Mouse (Mus musculus): Measurements from ENCODE around the gene Mybpc2. TPM values are rescaled to one million over a fixed set of nuclear protein-coding genes. Genes with fewer than 3 reads are reported as not detected.

Gene Mybpc2
- polyA plus RNA-seq, 2 experiments, result 0.03 to 0.15 TPM

DNA sequence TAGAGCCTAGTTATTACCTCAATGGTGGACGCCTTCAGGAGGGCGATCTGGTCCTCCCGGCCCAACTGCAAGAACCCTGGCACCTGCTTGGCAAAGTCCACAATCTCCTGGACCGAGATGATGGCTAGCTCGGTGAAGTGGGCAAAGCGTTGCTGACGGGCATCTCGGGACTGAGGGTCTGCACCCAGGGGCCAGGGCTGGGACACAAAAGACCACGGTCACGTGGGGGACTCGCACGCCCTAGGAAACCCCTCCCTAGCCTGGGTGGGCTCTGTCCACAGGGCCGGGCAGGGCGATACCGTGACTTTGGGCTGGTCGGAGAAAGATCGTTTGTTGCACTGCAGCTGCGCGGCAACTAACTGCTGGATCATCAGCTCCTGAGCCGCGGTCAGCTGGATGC, 26.8 kb upstream of the Mybpc2 start:
- Histone ChIP-seq H3K4me1 (ENCODE audit: control insufficient read depth, insufficient read depth, low read length) (peaks cover 12% of the 10 kb centered on the region), H3K4me3 (replicated peaks; ENCODE audit: low read length) (no peak overlapping the region), H3K9me3 (ENCODE audit: control insufficient read depth, low read length) (no peaks in the 10 kb centered on the region), H3K27me3 (ENCODE audit: control insufficient read depth, insufficient read depth, low read length) (no peaks in the 10 kb centered on the region), H3K36me3 (ENCODE audit: control insufficient read depth, insufficient read depth, low read length) (peaks cover 27% of the 10 kb centered on the region), H3K9ac (ENCODE audit: low read depth, low read length, severe bottlenecking) (no peak overlapping the region), H3K4me2 (replicated peaks; ENCODE audit: low read depth, low read length, severe bottlenecking) (no peak overlapping the region), H3K27ac (replicated peaks; ENCODE audit: low read depth, low read length) (no peak overlapping the region)
- ATAC-seq (ENCODE audit: low FRiP score, low read depth) (no peak), DNase-seq (ENCODE audit: low spot score) (no peak)
- no peak for TF ChIP-seq POLR2A (IDR thresholded peaks at IDR 0.05; ENCODE audit: borderline replicate concordance, extremely low read depth, insufficient read depth, insufficient read length)
- 94% methylated on average over 18 of the region's 21 CpGs for WGBS

DNA sequence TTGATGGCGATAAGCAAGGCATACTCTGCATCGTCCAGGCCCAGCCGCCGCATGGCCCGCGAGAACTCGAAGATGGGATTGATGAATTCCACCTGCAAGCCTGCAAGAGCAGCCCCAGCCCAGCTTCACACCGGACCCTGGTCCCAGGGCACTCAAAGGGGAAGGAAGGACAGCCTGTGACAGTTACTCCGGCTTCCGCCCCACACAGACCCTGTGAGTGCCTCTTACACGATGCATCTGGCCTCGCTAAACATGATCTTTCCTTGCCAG, 25.9 kb upstream of the Mybpc2 start:
- H3K36me3 ChIP-seq (ENCODE audit: control insufficient read depth, insufficient read depth, low read length), result peaks cover 29% of the 10 kb centered on the region
- no peak overlapping the region for H3K9ac ChIP-seq (ENCODE audit: low read depth, low read length, severe bottlenecking)
- WGBS, result 92% methylated on average over 12 of the region's 12 CpGs
- DNase-seq (ENCODE audit: low spot score), result no peak
- no peak for ATAC-seq (ENCODE audit: low FRiP score, low read depth)
- no peaks in the 10 kb centered on the region for H3K27me3 ChIP-seq (ENCODE audit: control insufficient read depth, insufficient read depth, low read length)
- H3K4me3 ChIP-seq (replicated peaks; ENCODE audit: low read length), result no peak overlapping the region
- no peak overlapping the region for H3K4me2 ChIP-seq (replicated peaks; ENCODE audit: low read depth, low read length, severe bottlenecking)
- no peaks in the 10 kb centered on the region for H3K9me3 ChIP-seq (ENCODE audit: control insufficient read depth, low read length)
- H3K4me1 ChIP-seq (ENCODE audit: control insufficient read depth, insufficient read depth, low read length), result peaks cover 12% of the 10 kb centered on the region
- no peak overlapping the region for H3K27ac ChIP-seq (replicated peaks; ENCODE audit: low read depth, low read length)
- no peak for TF ChIP-seq POLR2A (IDR thresholded peaks at IDR 0.05; ENCODE audit: borderline replicate concordance, extremely low read depth, insufficient read depth, insufficient read length)

DNA sequence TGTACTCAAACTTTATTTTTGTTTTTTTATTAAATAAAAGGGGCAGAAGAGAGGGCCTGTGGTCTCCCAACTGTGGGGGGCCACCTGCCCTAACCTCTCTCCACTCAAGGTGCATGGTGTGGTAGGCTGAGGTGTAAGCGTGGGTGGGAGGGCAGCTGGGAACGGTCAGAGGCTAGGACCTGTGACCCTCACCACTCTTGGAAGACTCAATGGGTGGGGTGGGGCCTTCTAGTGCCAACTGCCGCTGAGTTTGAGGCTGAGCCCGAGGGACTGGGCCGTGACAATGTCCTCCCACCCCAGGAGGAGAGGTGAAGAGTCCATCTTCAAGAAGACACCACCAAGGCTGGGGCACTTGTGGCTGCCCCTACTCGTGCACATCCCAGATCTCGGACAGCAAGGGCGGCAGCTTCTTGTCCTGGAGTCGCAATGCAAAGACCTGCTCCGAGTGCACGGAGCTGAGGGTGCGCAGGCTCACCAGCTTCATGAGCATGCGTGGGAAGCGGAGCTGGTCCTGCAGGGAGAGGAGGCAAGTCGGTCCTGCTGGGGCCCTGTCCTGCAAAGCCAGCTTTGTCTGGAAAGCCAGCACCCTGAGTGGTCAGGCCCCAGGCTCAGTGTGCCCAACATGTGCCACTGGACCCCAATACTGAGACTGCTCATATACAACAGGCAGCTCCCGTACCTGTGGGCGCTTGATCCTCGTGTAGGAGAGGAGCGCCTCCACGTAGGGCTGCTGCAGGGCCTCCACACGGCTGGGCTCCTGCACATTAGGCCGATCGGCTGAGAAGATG, 25.4 kb upstream of the Mybpc2 start:
- H3K27me3 ChIP-seq (ENCODE audit: control insufficient read depth, insufficient read depth, low read length), result no peaks in the 10 kb centered on the region
- H3K27ac ChIP-seq (replicated peaks; ENCODE audit: low read depth, low read length), result no peak overlapping the region
- H3K4me3 ChIP-seq (replicated peaks; ENCODE audit: low read length), result no peak overlapping the region
- no peak overlapping the region for H3K9ac ChIP-seq (ENCODE audit: low read depth, low read length, severe bottlenecking)
- DNase-seq (ENCODE audit: low spot score) (no peak), ATAC-seq (ENCODE audit: low FRiP score, low read depth) (no peak)
- WGBS, result 94% methylated on average over 23 of the region's 23 CpGs
- no peak for TF ChIP-seq POLR2A (IDR thresholded peaks at IDR 0.05; ENCODE audit: borderline replicate concordance, extremely low read depth, insufficient read depth, insufficient read length)
- H3K4me2 ChIP-seq (replicated peaks; ENCODE audit: low read depth, low read length, severe bottlenecking), result no peak overlapping the region
- peaks cover 12% of the 10 kb centered on the region for H3K4me1 ChIP-seq (ENCODE audit: control insufficient read depth, insufficient read depth, low read length)
- peaks cover 29% of the 10 kb centered on the region for H3K36me3 ChIP-seq (ENCODE audit: control insufficient read depth, insufficient read depth, low read length)
- H3K9me3 ChIP-seq (ENCODE audit: control insufficient read depth, low read length), result no peaks in the 10 kb centered on the region

DNA sequence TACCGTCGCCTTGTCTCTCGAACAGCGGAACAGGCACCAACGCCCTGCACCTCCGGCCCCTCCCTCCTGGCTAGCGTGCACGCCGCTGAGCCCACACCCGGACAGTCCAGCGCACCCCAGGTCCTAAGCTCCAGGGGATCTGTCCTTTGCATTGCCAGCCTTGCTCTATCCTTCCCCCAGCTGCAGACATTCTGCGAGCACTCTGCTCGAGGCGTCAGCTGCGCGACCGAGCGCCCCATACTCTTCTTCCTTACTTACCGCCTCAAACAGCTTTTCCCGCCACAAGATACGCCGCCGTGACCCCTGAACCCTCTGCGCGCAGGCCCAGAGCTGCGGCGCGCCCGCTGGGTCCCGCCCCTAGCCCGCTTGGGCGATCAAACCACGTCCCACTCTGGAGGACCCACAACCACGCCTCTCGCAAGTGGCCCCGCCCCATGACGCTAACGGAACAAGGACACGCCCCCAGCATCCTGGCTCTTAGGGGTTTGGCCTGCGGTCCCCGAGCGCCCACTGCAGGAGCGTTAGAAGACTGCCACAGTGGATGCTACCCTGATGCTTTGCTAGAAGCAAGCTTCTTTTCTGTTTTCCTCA, 24.1 kb upstream of the Mybpc2 start, which contains the start of gene Pold1:
Gene Pold1 (minus strand): TSS at position 353 of the 591 bp plus-strand sequence.
- Histone ChIP-seq H3K27me3 (ENCODE audit: control insufficient read depth, insufficient read depth, low read length) (no peaks in the 10 kb centered on the region), H3K4me3 (replicated peaks; ENCODE audit: low read length) (peak within 1 kb of the TSS; percentile 56), H3K27ac (replicated peaks; ENCODE audit: low read depth, low read length) (peak within 1 kb of the TSS; percentile 56), H3K4me2 (replicated peaks; ENCODE audit: low read depth, low read length, severe bottlenecking) (peak within 1 kb of the TSS; percentile 55), H3K9me3 (ENCODE audit: control insufficient read depth, low read length) (no peaks in the 10 kb centered on the region), H3K36me3 (ENCODE audit: control insufficient read depth, insufficient read depth, low read length) (peaks cover 29% of the 10 kb centered on the region), H3K9ac (ENCODE audit: low read depth, low read length, severe bottlenecking) (peak within 1 kb of the TSS; percentile 55), H3K4me1 (ENCODE audit: control insufficient read depth, insufficient read depth, low read length) (peaks cover 12% of the 10 kb centered on the region)
- 0 out of 2 replicates have a peak, but pooled peaks have one; percentile 16 for TF ChIP-seq POLR2A (IDR thresholded peaks at IDR 0.05; ENCODE audit: borderline replicate concordance, extremely low read depth, insufficient read depth, insufficient read length)
- peak; percentile 99 for DNase-seq (ENCODE audit: low spot score)
- ATAC-seq (ENCODE audit: low FRiP score, low read depth), result peak; percentile 94
- WGBS, result under 1% methylated on average over 43 of the region's 43 CpGs

DNA sequence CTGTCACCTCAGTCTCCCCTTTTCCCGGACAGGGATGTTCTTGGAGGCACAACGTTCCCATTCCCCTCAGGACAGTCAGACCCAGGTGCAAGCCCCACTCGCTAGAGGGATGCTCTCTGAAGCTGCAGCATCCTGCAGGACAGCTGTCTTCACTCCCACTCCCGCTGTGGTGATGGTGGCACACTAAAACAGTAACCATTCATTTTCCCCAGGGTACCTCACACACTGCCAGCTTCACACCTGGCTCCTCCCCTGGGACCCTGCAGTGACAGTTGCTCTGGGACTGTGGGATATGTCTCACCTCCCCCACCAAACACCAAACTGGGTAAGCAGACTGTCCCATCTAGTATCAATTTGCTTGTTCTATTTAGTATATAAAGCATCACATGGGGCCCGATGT, 23.3 kb upstream of the Mybpc2 start:
- H3K4me3 ChIP-seq (replicated peaks; ENCODE audit: low read length), result peak overlapping the region; percentile 56
- peaks cover 8% of the 10 kb centered on the region for H3K4me1 ChIP-seq (ENCODE audit: control insufficient read depth, insufficient read depth, low read length)
- H3K9me3 ChIP-seq (ENCODE audit: control insufficient read depth, low read length), result no peaks in the 10 kb centered on the region
- ATAC-seq (ENCODE audit: low FRiP score, low read depth) (no peak), DNase-seq (ENCODE audit: low spot score) (no peak)
- peak overlapping the region; percentile 55 for H3K9ac ChIP-seq (ENCODE audit: low read depth, low read length, severe bottlenecking)
- H3K27me3 ChIP-seq (ENCODE audit: control insufficient read depth, insufficient read depth, low read length), result no peaks in the 10 kb centered on the region
- no peak overlapping the region for H3K27ac ChIP-seq (replicated peaks; ENCODE audit: low read depth, low read length)
- WGBS, result 19% methylated on average over 5 of the region's 5 CpGs
- no peak for TF ChIP-seq POLR2A (IDR thresholded peaks at IDR 0.05; ENCODE audit: borderline replicate concordance, extremely low read depth, insufficient read depth, insufficient read length)
- H3K4me2 ChIP-seq (replicated peaks; ENCODE audit: low read depth, low read length, severe bottlenecking), result peak overlapping the region; percentile 55
- peaks cover 35% of the 10 kb centered on the region for H3K36me3 ChIP-seq (ENCODE audit: control insufficient read depth, insufficient read depth, low read length)

Data from limb, embryonic 14.5 days (tissue).